Mouse (Mus musculus): ENCODE results near the gene Cstf2t. TPM values are rescaled to one million over a fixed set of nuclear protein-coding genes. Genes with fewer than 3 reads are reported as not detected.

The Cstf2t gene
- total RNA-seq, 1 experiment, result 27.7 TPM

DNA sequence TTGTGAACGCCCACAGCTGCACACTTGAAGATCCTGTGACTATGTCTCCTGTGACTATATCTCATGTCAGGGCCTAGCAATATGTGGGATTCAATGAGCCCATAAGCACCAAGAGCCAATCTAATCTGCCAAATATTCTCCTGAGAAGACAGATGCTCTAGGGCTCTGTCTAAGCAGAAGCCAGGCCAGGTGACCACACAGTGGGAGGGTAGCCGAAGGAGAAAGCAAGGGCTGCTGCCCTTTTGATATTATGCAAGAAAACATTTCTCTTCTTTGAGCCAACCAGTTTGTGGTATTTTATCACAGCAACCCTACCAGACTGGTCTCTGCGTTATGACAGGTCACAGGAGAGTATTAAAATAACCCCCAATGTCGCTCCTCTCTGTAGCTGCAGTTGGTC, 6.5 kb upstream of the Cstf2t start:
- no peaks in the 10 kb centered on the region for H3K9me3 ChIP-seq (ENCODE audit: control insufficient read depth, insufficient read depth, low read depth, low read length)
- H3K9ac ChIP-seq (ENCODE audit: insufficient read depth, low read depth, low read length, poor library complexity, severe bottlenecking), result no peak overlapping the region
- TF ChIP-seq MAFK (IDR thresholded peaks at IDR 0.05; ENCODE audit: insufficient read depth, low read depth, low read length) (no peak), ZC3H11A (IDR thresholded peaks at IDR 0.05; ENCODE audit: borderline replicate concordance, low read depth, low read length) (no peak), CHD2 (IDR thresholded peaks at IDR 0.05; ENCODE audit: low read depth, low read length) (no peak), ZNF384 (IDR thresholded peaks at IDR 0.05; ENCODE audit: low read depth, low read length) (no peak), HCFC1 (IDR thresholded peaks at IDR 0.05; ENCODE audit: borderline replicate concordance, insufficient read depth, low read length) (no peak)
- in situ Hi-C loops (cut with MboI; ENCODE audit: low sequenced_read_pairs in 2 of 2, unreplicated experiment in 2 of 2), result no loop called here
- no peaks in the 10 kb centered on the region for H3K36me3 ChIP-seq (ENCODE audit: control insufficient read depth, insufficient read depth, low read length, poor library complexity, severe bottlenecking)
- H3K27ac ChIP-seq (ENCODE audit: insufficient read depth, low read depth, low read length, poor library complexity, severe bottlenecking), result no peak overlapping the region
- peaks cover 0 to 2% of the 10 kb centered on the region in 2 experiments; a peak in 2 of 4 replicates for H3K4me1 ChIP-seq (ENCODE audit: control insufficient read depth in 2 of 2, insufficient read depth in 2 of 2, low read length in 2 of 2, poor library complexity in 1 of 2)
- no peak for DNase-seq (ENCODE audit: low read depth, low spot score)
- no peak overlapping the region for H3K4me3 ChIP-seq (ENCODE audit: insufficient read depth in 1 of 2, low read depth in 1 of 2, low read length in 2 of 2, poor library complexity in 1 of 2, severe bottlenecking in 1 of 2)

DNA sequence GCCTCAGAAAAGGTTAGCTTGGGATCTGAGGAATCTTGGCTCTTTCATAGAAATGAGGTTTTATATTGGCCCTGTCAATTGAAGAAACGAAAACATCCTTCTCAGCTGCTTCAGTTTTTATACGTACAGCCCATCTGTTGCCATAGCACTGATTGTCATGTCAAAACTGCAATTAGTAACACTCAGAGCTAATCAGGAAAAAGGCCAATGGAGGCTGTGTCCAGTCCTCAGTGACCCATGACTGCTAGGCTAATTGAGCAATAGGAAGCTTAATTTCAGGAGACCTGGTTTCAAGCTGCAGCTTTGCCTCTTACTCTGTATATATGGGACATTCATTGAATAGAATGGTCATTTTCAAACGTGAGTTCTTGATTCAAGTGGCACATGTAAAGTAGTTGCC, 4.4 kb upstream of the Cstf2t start:
- in situ Hi-C loops (cut with MboI; ENCODE audit: low sequenced_read_pairs in 2 of 2, unreplicated experiment in 2 of 2), result no loop called here
- no peaks in the 10 kb centered on the region for H3K36me3 ChIP-seq (ENCODE audit: control insufficient read depth, insufficient read depth, low read length, poor library complexity, severe bottlenecking)
- DNase-seq (ENCODE audit: low read depth, low spot score), result no peak
- no peak overlapping the region for H3K9ac ChIP-seq (ENCODE audit: insufficient read depth, low read depth, low read length, poor library complexity, severe bottlenecking)
- no peaks in the 10 kb centered on the region for H3K9me3 ChIP-seq (ENCODE audit: control insufficient read depth, insufficient read depth, low read depth, low read length)
- H3K4me3 ChIP-seq (ENCODE audit: insufficient read depth in 1 of 2, low read depth in 1 of 2, low read length in 2 of 2, poor library complexity in 1 of 2, severe bottlenecking in 1 of 2), result no peak overlapping the region
- no peak for TF ChIP-seq ZC3H11A (IDR thresholded peaks at IDR 0.05; ENCODE audit: borderline replicate concordance, low read depth, low read length)
- H3K27ac ChIP-seq (ENCODE audit: insufficient read depth, low read depth, low read length, poor library complexity, severe bottlenecking), result no peak overlapping the region
- peaks cover 0 to 2% of the 10 kb centered on the region in 2 experiments; a peak in 2 of 4 replicates for H3K4me1 ChIP-seq (ENCODE audit: control insufficient read depth in 2 of 2, insufficient read depth in 2 of 2, low read length in 2 of 2, poor library complexity in 1 of 2)

DNA sequence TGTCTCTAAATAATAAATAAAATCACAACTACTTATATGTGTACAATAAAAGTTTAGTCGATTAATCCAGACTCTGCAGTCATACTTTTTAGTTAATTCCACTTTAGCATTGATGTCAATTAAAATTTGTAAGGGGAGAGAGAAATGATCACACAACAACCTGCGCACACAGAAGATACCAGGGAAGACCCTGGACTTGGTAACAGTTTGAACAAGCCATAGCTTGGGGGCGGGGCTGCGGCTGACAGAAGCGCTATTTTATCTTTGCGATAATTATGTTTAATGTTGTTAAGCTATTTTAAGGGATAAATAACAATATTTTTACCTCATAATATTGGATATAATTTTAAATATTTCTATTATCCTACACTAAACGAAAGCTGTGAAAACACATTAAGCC, 411 bp upstream of the Cstf2t start:
- TF ChIP-seq CHD2 (IDR thresholded peaks at IDR 0.05; ENCODE audit: low read depth, low read length) (no peak), HCFC1 (IDR thresholded peaks at IDR 0.05; ENCODE audit: borderline replicate concordance, insufficient read depth, low read length) (no peak), ZNF384 (IDR thresholded peaks at IDR 0.05; ENCODE audit: low read depth, low read length) (no peak), MAFK (IDR thresholded peaks at IDR 0.05; ENCODE audit: insufficient read depth, low read depth, low read length) (no peak), ZC3H11A (IDR thresholded peaks at IDR 0.05; ENCODE audit: borderline replicate concordance, low read depth, low read length) (no peak)
- Histone ChIP-seq H3K9ac (ENCODE audit: insufficient read depth, low read depth, low read length, poor library complexity, severe bottlenecking) (peak overlapping the region; percentile 47; the same call in 1 of the 2 replicates), H3K4me3 (ENCODE audit: insufficient read depth in 1 of 2, low read depth in 1 of 2, low read length in 2 of 2, poor library complexity in 1 of 2, severe bottlenecking in 1 of 2) (peak overlapping the region; percentile 49 to 87), H3K4me1 (ENCODE audit: control insufficient read depth in 2 of 2, insufficient read depth in 2 of 2, low read length in 2 of 2, poor library complexity in 1 of 2) (peaks cover 0 to 10% of the 10 kb centered on the region in 2 experiments; a peak in 1 of 4 replicates), H3K27ac (ENCODE audit: insufficient read depth, low read depth, low read length, poor library complexity, severe bottlenecking) (peak overlapping the region; percentile 31; the same call in 1 of the 2 replicates), H3K9me3 (ENCODE audit: control insufficient read depth, insufficient read depth, low read depth, low read length) (no peaks in the 10 kb centered on the region), H3K36me3 (ENCODE audit: control insufficient read depth, insufficient read depth, low read length, poor library complexity, severe bottlenecking) (peaks cover 12% of the 10 kb centered on the region)
- no peak for DNase-seq (ENCODE audit: low read depth, low spot score)
- in situ Hi-C loops (cut with MboI; ENCODE audit: low sequenced_read_pairs in 2 of 2, unreplicated experiment in 2 of 2), result no loop called here

DNA sequence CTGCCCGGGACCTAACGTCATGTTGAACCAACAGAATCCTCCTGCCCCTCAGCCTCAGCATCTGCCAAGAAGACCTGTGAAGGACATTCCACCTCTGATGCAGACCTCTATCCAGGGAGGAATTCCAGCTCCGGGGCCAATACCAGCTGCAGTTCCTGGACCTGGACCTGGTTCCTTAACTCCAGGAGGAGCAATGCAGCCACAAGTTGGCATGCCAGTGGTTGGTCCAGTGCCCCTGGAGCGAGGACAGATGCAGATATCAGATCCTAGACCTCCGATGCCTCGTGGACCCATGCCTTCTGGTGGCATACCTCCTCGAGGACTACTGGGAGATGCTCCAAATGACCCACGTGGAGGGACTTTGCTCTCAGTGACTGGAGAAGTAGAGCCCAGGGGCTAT, 1.1 kb downstream of the Cstf2t start:
- in situ Hi-C loops (cut with MboI; ENCODE audit: low sequenced_read_pairs in 2 of 2, unreplicated experiment in 2 of 2), result no loop called here
- Histone ChIP-seq H3K9me3 (ENCODE audit: control insufficient read depth, insufficient read depth, low read depth, low read length) (no peaks in the 10 kb centered on the region), H3K4me1 (ENCODE audit: control insufficient read depth in 2 of 2, insufficient read depth in 2 of 2, low read length in 2 of 2, poor library complexity in 1 of 2) (peaks cover 0 to 10% of the 10 kb centered on the region in 2 experiments; a peak in 1 of 4 replicates), H3K4me3 (ENCODE audit: insufficient read depth in 1 of 2, low read depth in 1 of 2, low read length in 2 of 2, poor library complexity in 1 of 2, severe bottlenecking in 1 of 2) (peak overlapping the region; percentile 94 to 96), H3K36me3 (ENCODE audit: control insufficient read depth, insufficient read depth, low read length, poor library complexity, severe bottlenecking) (peaks cover 12% of the 10 kb centered on the region), H3K9ac (ENCODE audit: insufficient read depth, low read depth, low read length, poor library complexity, severe bottlenecking) (peak overlapping the region; percentile 95), H3K27ac (ENCODE audit: insufficient read depth, low read depth, low read length, poor library complexity, severe bottlenecking) (no peak overlapping the region)
- TF ChIP-seq HCFC1 (IDR thresholded peaks at IDR 0.05; ENCODE audit: borderline replicate concordance, insufficient read depth, low read length) (no peak), ZNF384 (IDR thresholded peaks at IDR 0.05; ENCODE audit: low read depth, low read length) (no peak), ZC3H11A (IDR thresholded peaks at IDR 0.05; ENCODE audit: borderline replicate concordance, low read depth, low read length) (no peak), CHD2 (IDR thresholded peaks at IDR 0.05; ENCODE audit: low read depth, low read length) (no peak), MAFK (IDR thresholded peaks at IDR 0.05; ENCODE audit: insufficient read depth, low read depth, low read length) (no peak)
- no peak for DNase-seq (ENCODE audit: low read depth, low spot score)

DNA sequence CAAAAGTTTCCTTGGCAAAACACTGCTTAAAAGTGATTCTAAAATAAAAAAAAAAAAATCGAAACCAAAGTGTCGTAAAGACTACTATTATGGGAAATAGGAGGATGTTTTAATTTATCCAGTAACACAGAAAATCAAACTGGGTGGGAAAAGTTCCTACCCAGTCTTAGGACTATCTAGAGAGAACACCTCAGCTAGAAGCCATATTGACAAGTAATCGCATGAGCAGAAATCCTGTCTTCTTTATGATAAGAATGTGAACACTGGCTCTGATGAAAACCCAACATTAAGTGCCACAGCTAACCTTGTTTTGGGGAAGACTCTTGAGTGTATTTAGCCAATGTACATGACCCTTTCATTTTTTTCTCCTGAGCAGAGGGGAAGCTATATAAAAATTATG, 15.2 kb downstream of the Cstf2t start:
- in situ Hi-C loops (cut with MboI; ENCODE audit: low sequenced_read_pairs in 2 of 2, unreplicated experiment in 2 of 2), result no loop called here

More for the DNA sequence above, 15.2 kb downstream of the Cstf2t start:
- TF ChIP-seq HCFC1 (IDR thresholded peaks at IDR 0.05; ENCODE audit: borderline replicate concordance, insufficient read depth, low read length) (no peak), ZNF384 (IDR thresholded peaks at IDR 0.05; ENCODE audit: low read depth, low read length) (no peak), ZC3H11A (IDR thresholded peaks at IDR 0.05; ENCODE audit: borderline replicate concordance, low read depth, low read length) (no peak), CHD2 (IDR thresholded peaks at IDR 0.05; ENCODE audit: low read depth, low read length) (no peak), MAFK (IDR thresholded peaks at IDR 0.05; ENCODE audit: insufficient read depth, low read depth, low read length) (no peak)
- no peak for DNase-seq (ENCODE audit: low read depth, low spot score)
- H3K9me3 ChIP-seq (ENCODE audit: control insufficient read depth, insufficient read depth, low read depth, low read length), result no peaks in the 10 kb centered on the region
- H3K36me3 ChIP-seq (ENCODE audit: control insufficient read depth, insufficient read depth, low read length, poor library complexity, severe bottlenecking), result no peaks in the 10 kb centered on the region
- H3K9ac ChIP-seq (ENCODE audit: insufficient read depth, low read depth, low read length, poor library complexity, severe bottlenecking), result no peak overlapping the region
- H3K4me3 ChIP-seq (ENCODE audit: insufficient read depth in 1 of 2, low read depth in 1 of 2, low read length in 2 of 2, poor library complexity in 1 of 2, severe bottlenecking in 1 of 2), result no peak overlapping the region
- H3K27ac ChIP-seq (ENCODE audit: insufficient read depth, low read depth, low read length, poor library complexity, severe bottlenecking), result no peak overlapping the region
- H3K4me1 ChIP-seq (ENCODE audit: control insufficient read depth in 2 of 2, insufficient read depth in 2 of 2, low read length in 2 of 2, poor library complexity in 1 of 2), result peaks cover 3 to 4% of the 10 kb centered on the region in 2 experiments; a peak in 2 of 4 replicates
